Comparison of ENCODE assay signal across 23 mouse cellular contexts in genomic region chr8:104107111-104107510, GRCm38 (mm10).
"Had no signal": no experiment of that assay in that cellular context is flagged by ENCODE, and none has a peak within 500 bp of the region (broad histone marks: within the 10 kb centered on the region; RNA-seq: fewer than 3 reads in every experiment).

No protein-coding gene starts in this region.

- ATAC-seq: liver, postnatal 0 days; midbrain, embryonic 15.5 days had no signal

- DNase-seq: kidney, postnatal 10 days; kidney, postnatal 36 days; layer of hippocampus, postnatal 36 days; liver, postnatal 0 days; right cerebral cortex, adult 18-20 months; right cerebral cortex, postnatal 14 days; right cerebral cortex, postnatal 4 days; thymus, adult 2 months; thymus, postnatal 14 days; thymus, postnatal 4 days had no signal

- H3K36me3 ChIP-seq: kidney, embryonic 15.5 days; limb, embryonic 12.5 days; limb, embryonic 15.5 days; lung, embryonic 15.5 days; midbrain, embryonic 12.5 days; midbrain, embryonic 15.5 days; neural tube, embryonic 12.5 days; neural tube, embryonic 15.5 days had no signal

- H3K4me2 ChIP-seq: kidney, embryonic 15.5 days; limb, embryonic 12.5 days; limb, embryonic 15.5 days; liver, embryonic 11.5 days; lung, embryonic 15.5 days; midbrain, embryonic 12.5 days; midbrain, embryonic 15.5 days; neural tube, embryonic 12.5 days; neural tube, embryonic 15.5 days had no signal

- H3K27me3 ChIP-seq: kidney, embryonic 15.5 days; limb, embryonic 12.5 days; limb, embryonic 15.5 days; lung, embryonic 15.5 days; midbrain, embryonic 12.5 days; midbrain, embryonic 15.5 days; neural tube, embryonic 12.5 days; neural tube, embryonic 15.5 days had no signal

- H3K27ac ChIP-seq: kidney, embryonic 15.5 days; left cerebral cortex, adult 2 months; limb, embryonic 12.5 days; limb, embryonic 15.5 days; liver, embryonic 14.5 days; lung, embryonic 15.5 days; macrophage; midbrain, embryonic 12.5 days; midbrain, embryonic 15.5 days; neural tube, embryonic 12.5 days; neural tube, embryonic 15.5 days; stomach, postnatal 0 days had no signal

- H3K4me3 ChIP-seq: kidney, embryonic 15.5 days; left cerebral cortex, adult 2 months; limb, embryonic 12.5 days; limb, embryonic 15.5 days; lung, embryonic 15.5 days; midbrain, embryonic 12.5 days; midbrain, embryonic 15.5 days; neural tube, embryonic 12.5 days; neural tube, embryonic 15.5 days had no signal

- H3K9me3 ChIP-seq: kidney, embryonic 15.5 days; limb, embryonic 12.5 days; limb, embryonic 15.5 days; lung, embryonic 15.5 days; midbrain, embryonic 12.5 days; midbrain, embryonic 15.5 days; neural tube, embryonic 12.5 days; neural tube, embryonic 15.5 days had no signal

- H3K9ac ChIP-seq: kidney, embryonic 15.5 days; limb, embryonic 12.5 days; limb, embryonic 15.5 days; liver, embryonic 14.5 days; liver, postnatal 0 days; lung, embryonic 15.5 days; midbrain, embryonic 12.5 days; midbrain, embryonic 15.5 days; neural tube, embryonic 12.5 days; neural tube, embryonic 15.5 days had no signal

- H3K4me1 ChIP-seq: limb, embryonic 12.5 days; limb, embryonic 15.5 days; midbrain, embryonic 12.5 days; midbrain, embryonic 15.5 days; neural tube, embryonic 12.5 days; neural tube, embryonic 15.5 days had no signal
